Mouse (Mus musculus) adrenal gland, postnatal 36 days (tissue): ENCODE data around the gene Fndc11. TPM values are rescaled to one million over a fixed set of nuclear protein-coding genes. Genes with fewer than 3 reads are reported as not detected.

Source experiments
- DNase-seq, 2 experiments: peaks; one replicate each; pipeline ENCODE4 v3.0.0; 2021; ENCODE audit warnings: mixed read lengths in 1 of 2
- total RNA-seq, 2 experiments: library from RNA; stranded (reverse); gene quantifications; 2 replicates each; pipeline ENCODE4 v1.2.3; 2021

Fndc11 gene
- total RNA-seq, 2 experiments from 2014 or later, result not detected

- DNase-seq, result no peak
These were observed 830 bp upstream of the Fndc11 start for GRCm38 (mm10) chr2:181218881-181219485.

GRCm38 (mm10) chr2:181220361-181220760, 548 bp downstream of the Fndc11 start:
- peak in 1 of 2 experiments; percentile 46 for DNase-seq

- no peak for DNase-seq
These were observed 5.2 kb downstream of the Fndc11 start for GRCm38 (mm10) chr2:181224994-181225393.

- no peak for DNase-seq
These were observed 7.3 kb downstream of the Fndc11 start for GRCm38 (mm10) chr2:181227122-181227521.

- DNase-seq, result no peak
These were observed 8.5 kb downstream of the Fndc11 start for GRCm38 (mm10) chr2:181228335-181228734.

- no peak for DNase-seq
These were observed 11.4 kb downstream of the Fndc11 start for GRCm38 (mm10) chr2:181231171-181231570.

GRCm38 (mm10) chr2:181233443-181233842, 13.6 kb downstream of the Fndc11 start:
- DNase-seq, result no peak

GRCm38 (mm10) chr2:181234680-181235079, 14.9 kb downstream of the Fndc11 start:
- DNase-seq, result no peak

GRCm38 (mm10) chr2:181235681-181236566, 16.1 kb downstream of the Fndc11 start:
- DNase-seq, result no peak

GRCm38 (mm10) chr2:181237251-181238014, 17.6 kb downstream of the Fndc11 start:
- DNase-seq, result no peak

- DNase-seq, result no peak
These were observed 18.3 kb downstream of the Fndc11 start for GRCm38 (mm10) chr2:181238091-181238610.

- no peak for DNase-seq
These were observed 19.0 kb downstream of the Fndc11 start for GRCm38 (mm10) chr2:181238861-181239260.

- DNase-seq, result no peak
These were observed 19.4 kb downstream of the Fndc11 start for GRCm38 (mm10) chr2:181239261-181239660.

- DNase-seq, result no peak
These were observed 21.1 kb downstream of the Fndc11 start for GRCm38 (mm10) chr2:181240806-181241440.

- peak; percentile 69 to 75 for DNase-seq
These were observed 21.9 kb downstream of the Fndc11 start, which contains the start of gene Helz2 for GRCm38 (mm10) chr2:181241602-181242313. Gene Helz2, minus strand, starts transcription at chr2:181242027.

GRCm38 (mm10) chr2:181242314-181242665, 22.5 kb downstream of the Fndc11 start:
- no peak for DNase-seq

- peak in 1 of 2 experiments; percentile 57 for DNase-seq
These were observed 24.0 kb downstream of the Fndc11 start for GRCm38 (mm10) chr2:181243706-181244394.

GRCm38 (mm10) chr2:181245031-181245430, 25.2 kb downstream of the Fndc11 start:
- no peak for DNase-seq

- no peak for DNase-seq
These were observed 29.4 kb downstream of the Fndc11 start for GRCm38 (mm10) chr2:181249217-181249616.

- DNase-seq, result no peak
These were observed 32.0 kb downstream of the Fndc11 start for GRCm38 (mm10) chr2:181251841-181252240.

- no peak for DNase-seq
These were observed 33.4 kb downstream of the Fndc11 start for GRCm38 (mm10) chr2:181253248-181253647.
